16 mouse cellular contexts compared by ENCODE assay signal in genomic region chr14:54210401-54210800, GRCm38 (mm10).
"Had no signal": no experiment of that assay in that cellular context is flagged by ENCODE, and none has a peak within 500 bp of the region (broad histone marks: within the 10 kb centered on the region; RNA-seq: fewer than 3 reads in every experiment).

No protein-coding gene starts in this region.

- ATAC-seq: liver, embryonic 12.5 days; midbrain, embryonic 16.5 days had no signal

- H3K27me3 ChIP-seq: midbrain, embryonic 12.5 days; stomach, embryonic 15.5 days had no signal

- H3K9me3 ChIP-seq: liver, embryonic 12.5 days; midbrain, embryonic 10.5 days; midbrain, embryonic 12.5 days; neural tube, embryonic 13.5 days; stomach, embryonic 15.5 days had no signal

- H3K4me2 ChIP-seq: liver, embryonic 12.5 days; lung, embryonic 14.5 days; midbrain, embryonic 12.5 days; neural tube, embryonic 13.5 days; stomach, embryonic 15.5 days had no signal

- H3K9ac ChIP-seq: liver, embryonic 12.5 days; liver, embryonic 14.5 days; lung, embryonic 14.5 days; midbrain, embryonic 12.5 days; neural tube, embryonic 13.5 days; stomach, embryonic 15.5 days had no signal

- H3K4me3 ChIP-seq: liver, embryonic 12.5 days; midbrain, embryonic 10.5 days; midbrain, embryonic 12.5 days; myocyte; neural tube, embryonic 13.5 days; stomach, embryonic 15.5 days had no signal

- H3K36me3 ChIP-seq: liver, embryonic 12.5 days; midbrain, embryonic 10.5 days; midbrain, embryonic 12.5 days; neural tube, embryonic 13.5 days; stomach, embryonic 15.5 days had no signal

- H3K27ac ChIP-seq: liver, embryonic 12.5 days; liver, embryonic 14.5 days; midbrain, embryonic 10.5 days; midbrain, embryonic 12.5 days; neural tube, embryonic 13.5 days; stomach, embryonic 15.5 days; stomach, postnatal 0 days had no signal

- DNase-seq: lung, adult 18-20 months; lung, embryonic 14.5 days; lung, postnatal 10 days; lung, postnatal 4 days; midbrain, embryonic 14.5 days; right cerebral cortex, postnatal 14 days; thymus, postnatal 25 days had no signal
